Mouse (Mus musculus) midbrain, postnatal 0 days (tissue): ENCODE measurements at regions not wholly inside any gene's neighbourhood (a gene's known extent, or its start where the extent isn't known, plus 50 kb on each side); places are given as distances from the start of the nearest gene placed in this dataset.

Source experiments
- ATAC-seq: fragments of 200-750 bp; cut with Nextera tagmentation; 2 replicates; pipeline ENCODE4 v1.8.0; 2017; ENCODE audit warnings: moderate number of reproducible peaks, mild to moderate bottlenecking, moderate TSS enrichment, moderate library complexity; ENCODE audit not compliant: low FRiP score
- DNase-seq: peaks from one replicate; pipeline ENCODE4 v3.0.0-alpha.2; 2015; ENCODE audit warnings: low spot score
- H3K27ac ChIP-seq: fragments of 300-500 bp; sonication (generic); 2 replicates; pipeline ENCODE4 v1.5.1; 2014; ENCODE audit warnings: low read depth, mild to moderate bottlenecking, low read length, mixed read lengths
- H3K27me3 ChIP-seq: fragments of 300-500 bp; sonication (generic); 2 replicates; pipeline ENCODE4 v1.6.1; 2014; ENCODE audit warnings: low read length, control low read depth, mixed read lengths; ENCODE audit not compliant: insufficient read depth
- H3K36me3 ChIP-seq: fragments of 300-500 bp; sonication (generic); 2 replicates; pipeline ENCODE4 v1.6.1; 2014; ENCODE audit warnings: low read length, control low read depth, mixed read lengths; ENCODE audit not compliant: insufficient read depth
- H3K4me1 ChIP-seq: fragments of 300-500 bp; sonication (generic); 2 replicates; pipeline ENCODE4 v1.6.1; 2014; ENCODE audit warnings: mild to moderate bottlenecking, control low read depth, antibody characterized with exemption, low read length, mixed read lengths; ENCODE audit not compliant: insufficient read depth
- H3K4me2 ChIP-seq: fragments of 300-500 bp; sonication (generic); 2 replicates; pipeline ENCODE4 v1.6.1; 2014; ENCODE audit warnings: low read depth, mild to moderate bottlenecking, low read length, mixed read lengths; ENCODE audit not compliant: poor library complexity, severe bottlenecking
- H3K4me3 ChIP-seq: fragments of 300-500 bp; sonication (generic); 2 replicates; pipeline ENCODE4 v1.5.1; 2014; ENCODE audit warnings: low read depth, mild to moderate bottlenecking, low read length, moderate library complexity
- H3K9ac ChIP-seq: fragments of 300-500 bp; sonication (generic); replicated peaks from 2 replicates; pipeline ENCODE4 v1.6.1; 2014; ENCODE audit warnings: mild to moderate bottlenecking, low read length, moderate library complexity, mixed read lengths; ENCODE audit not compliant: poor library complexity, severe bottlenecking
- H3K9me3 ChIP-seq: fragments of 300-500 bp; sonication (generic); 2 replicates; pipeline ENCODE4 v1.6.1; 2016; ENCODE audit warnings: low read length, control low read depth
- CTCF ChIP-seq: IDR thresholded peaks from 2 replicates; pipeline ENCODE4 v1.5.1; 2016; ENCODE audit warnings: antibody characterized with exemption, mild to moderate bottlenecking
- WGBS: fragments of 180-500 bp; shearing (Covaris S2); extraction: QIAGEN DNeasy Blood & Tissue Kit; methylation state at CpG from one replicate; pipeline ENCODE4 v1.1.7; 2014; 5-methylcytosine and 5-hydroxymethylcytosine counted together

DNA sequence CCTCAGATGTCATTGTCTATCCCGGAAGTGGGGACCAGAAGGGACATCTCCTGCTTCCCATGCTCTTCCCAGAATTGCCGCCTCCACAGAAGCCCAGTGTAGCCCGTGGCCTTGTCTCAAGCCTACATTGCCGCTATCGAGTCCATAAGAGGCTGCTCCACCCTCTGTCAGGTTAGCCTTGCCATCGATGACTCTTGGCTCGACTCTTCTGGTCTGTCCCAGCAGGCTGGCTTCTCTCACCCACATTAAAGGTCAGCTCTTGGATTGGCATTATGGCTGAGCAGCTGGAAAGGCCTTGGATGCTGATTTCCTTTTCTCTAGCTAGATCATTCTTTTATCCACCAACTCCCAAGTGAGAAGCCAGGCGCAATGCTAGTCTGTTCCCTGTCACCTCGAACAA, 98.5 kb upstream of the Cacna1e start:
- Histone ChIP-seq H3K4me3 (no peak overlapping the region), H3K27ac (no peak overlapping the region), H3K36me3 (no peaks in the 10 kb centered on the region), H3K4me2 (no peak overlapping the region), H3K27me3 (no peaks in the 10 kb centered on the region), H3K9me3 (no peaks in the 10 kb centered on the region), H3K9ac (no peak overlapping the region), H3K4me1 (no peaks in the 10 kb centered on the region)
- ATAC-seq (no peak), DNase-seq (no peak)
- no peak for TF ChIP-seq CTCF
- WGBS: 85% methylated on average over 9 of the region's 9 CpGs

- no peaks in the 10 kb centered on the region for H3K36me3 ChIP-seq
- H3K4me2 ChIP-seq: no peak overlapping the region
- no peak for TF ChIP-seq CTCF
- no peak for ATAC-seq
- H3K4me3 ChIP-seq: no peak overlapping the region
- H3K9me3 ChIP-seq: no peaks in the 10 kb centered on the region
- no peaks in the 10 kb centered on the region for H3K4me1 ChIP-seq
- WGBS: 69% methylated on average over 8 of the region's 8 CpGs
- no peaks in the 10 kb centered on the region for H3K27me3 ChIP-seq
- H3K9ac ChIP-seq: no peak overlapping the region
- H3K27ac ChIP-seq: no peak overlapping the region
- no peak for DNase-seq
Measured at GRCm38 (mm10) chr1:154981687-154982086, 97.4 kb upstream of the Cacna1e start.

DNA sequence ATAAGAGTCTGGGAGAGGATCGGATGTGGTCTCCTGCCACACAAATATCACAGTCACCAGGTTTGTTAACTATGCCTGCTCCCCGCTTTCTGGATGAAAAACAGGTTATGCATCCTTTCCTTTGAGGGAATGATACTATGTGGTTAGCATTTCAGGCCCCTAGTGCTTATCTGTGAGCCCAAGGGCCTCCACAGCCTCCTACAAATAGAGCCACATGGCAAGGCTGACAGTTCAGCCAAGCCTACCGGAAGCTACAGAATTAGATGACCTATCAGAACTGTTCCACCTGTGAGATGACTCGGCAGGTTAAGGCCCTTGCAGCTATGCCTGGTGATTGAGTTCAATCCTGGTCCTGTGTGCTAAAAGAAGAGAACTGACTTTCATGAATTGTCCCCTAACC, 91.4 kb upstream of the Cacna1e start:
- no peaks in the 10 kb centered on the region for H3K27me3 ChIP-seq
- no peak for ATAC-seq
- no peaks in the 10 kb centered on the region for H3K4me1 ChIP-seq
- no peaks in the 10 kb centered on the region for H3K36me3 ChIP-seq
- H3K9ac ChIP-seq: no peak overlapping the region
- 93% methylated on average over 4 of the region's 4 CpGs for WGBS
- H3K4me2 ChIP-seq: no peak overlapping the region
- DNase-seq: no peak
- H3K9me3 ChIP-seq: no peaks in the 10 kb centered on the region
- H3K27ac ChIP-seq: no peak overlapping the region
- no peak for TF ChIP-seq CTCF
- no peak overlapping the region for H3K4me3 ChIP-seq

DNA sequence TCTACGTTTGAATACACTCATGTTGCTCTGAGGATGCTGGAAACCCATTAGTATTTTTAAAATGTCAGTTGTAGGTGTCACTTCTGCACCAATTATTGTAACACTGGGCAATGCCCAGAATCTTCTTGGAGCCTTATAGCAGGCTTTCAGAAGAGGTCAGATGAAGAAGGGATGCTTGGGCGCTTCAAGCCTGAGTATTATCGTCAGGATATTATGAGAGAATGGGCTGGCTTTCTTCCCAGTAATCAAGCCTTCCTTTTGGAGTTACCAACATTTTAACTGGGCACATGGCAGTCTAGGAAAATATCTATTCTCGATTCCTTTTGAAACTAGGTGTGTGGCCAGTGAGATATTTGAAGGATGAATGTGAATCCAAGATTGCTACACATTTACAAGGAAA, 77.0 kb upstream of the Cacna1e start:
- H3K9me3 ChIP-seq: no peaks in the 10 kb centered on the region
- ATAC-seq (no peak), DNase-seq (no peak)
- TF ChIP-seq CTCF: no peak
- no peak overlapping the region for H3K27ac ChIP-seq
- H3K36me3 ChIP-seq: no peaks in the 10 kb centered on the region
- H3K9ac ChIP-seq: no peak overlapping the region
- H3K27me3 ChIP-seq: no peaks in the 10 kb centered on the region
- H3K4me1 ChIP-seq: no peaks in the 10 kb centered on the region
- no peak overlapping the region for H3K4me3 ChIP-seq
- H3K4me2 ChIP-seq: no peak overlapping the region
- 71% methylated on average over 4 of the region's 4 CpGs for WGBS

DNA sequence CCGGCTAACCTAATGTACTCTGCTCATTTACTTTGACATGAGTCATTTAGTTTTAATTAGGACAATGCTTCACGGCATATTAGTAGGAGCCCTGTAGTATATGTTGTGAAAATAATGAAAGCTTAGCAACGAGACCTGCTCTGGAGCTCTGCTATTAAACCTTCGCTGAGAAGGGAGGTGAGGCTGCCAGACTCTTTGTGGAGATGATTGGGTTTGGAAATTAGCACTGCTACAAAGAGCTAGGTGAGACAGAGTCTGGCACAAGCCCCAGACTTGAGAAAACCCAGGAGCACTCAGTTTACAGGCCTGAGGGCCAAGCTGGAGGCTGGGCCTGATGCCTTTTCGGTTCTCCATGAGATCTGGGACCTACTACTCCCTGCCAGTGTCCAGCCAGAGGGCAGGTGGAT, 72.3 kb upstream of the Cacna1e start:
- TF ChIP-seq CTCF: no peak
- no peak overlapping the region for H3K27ac ChIP-seq
- no peaks in the 10 kb centered on the region for H3K36me3 ChIP-seq
- no peaks in the 10 kb centered on the region for H3K27me3 ChIP-seq
- WGBS: 59% methylated on average over 5 of the region's 5 CpGs
- no peak overlapping the region for H3K4me3 ChIP-seq
- no peak overlapping the region for H3K4me2 ChIP-seq
- H3K4me1 ChIP-seq: peaks cover 10% of the 10 kb centered on the region; the same call in 1 of the 2 replicates
- ATAC-seq (no peak), DNase-seq (peak; percentile 45)
- H3K9me3 ChIP-seq: no peaks in the 10 kb centered on the region
- no peak overlapping the region for H3K9ac ChIP-seq

- H3K27ac ChIP-seq: peak overlapping the region; percentile 55; the same call in 1 of the 2 replicates
- H3K36me3 ChIP-seq: no peaks in the 10 kb centered on the region
- TF ChIP-seq CTCF: no peak
- DNase-seq (peak; percentile 50), ATAC-seq (peak; percentile 67; the same call in 1 of the 2 replicates)
- no peak overlapping the region for H3K4me2 ChIP-seq
- 48% methylated on average over 2 of the region's 2 CpGs for WGBS
- peaks cover 10% of the 10 kb centered on the region; the same call in 1 of the 2 replicates for H3K4me1 ChIP-seq
- no peak overlapping the region for H3K9ac ChIP-seq
- H3K27me3 ChIP-seq: no peaks in the 10 kb centered on the region
- no peaks in the 10 kb centered on the region for H3K9me3 ChIP-seq
- H3K4me3 ChIP-seq: no peak overlapping the region
Measured at GRCm38 (mm10) chr1:154952679-154953078, 68.4 kb upstream of the Cacna1e start.
